Mouse (Mus musculus) left cerebral cortex, adult 2 months (tissue): ENCODE data around the gene Cpne9. TPM values are rescaled to one million over a fixed set of nuclear protein-coding genes. Genes with fewer than 3 reads are reported as not detected.

Experiments used
- DNase-seq, 2 experiments: peaks; one replicate each; pipeline ENCODE4 v3.0.0; 2021 to 2022; ENCODE audit warnings: low spot score in 2 of 2, mixed read lengths in 1 of 2; ENCODE audit errors: extremely low spot score in 1 of 2
- H3K27ac ChIP-seq: fragments of 200-600 bp; 2 replicates; pipeline ENCODE4 v1.8.1; 2022
- H3K4me3 ChIP-seq: fragments of 200-600 bp; 2 replicates; pipeline ENCODE4 v1.8.1; 2022
- CTCF ChIP-seq: fragments of 200-600 bp; IDR thresholded peaks from 2 replicates; pipeline ENCODE4 v1.8.1; 2022; ENCODE audit warnings: antibody characterized with exemption, mild to moderate bottlenecking, moderate library complexity
- intact Hi-C: fragments of 180-260 bp; cut with DNase I; formaldehyde crosslinking; loops from one replicate; pipeline ENCODE4 v1.15.1; 2025
- total RNA-seq, 2 experiments: library from RNA; stranded (reverse); gene quantifications; 2 replicates each; pipeline ENCODE4 v1.2.3; 2021

Cpne9 gene
- total RNA-seq, 2 experiments from 2014 or later = 75.7 to 80.5 TPM

GRCm38 (mm10) chr6:113292938-113293337 is 10.8 kb downstream of the Cpne9 start:
- intact Hi-C loops = no loop called here
- no peak for TF ChIP-seq CTCF
- no peak for DNase-seq
- Histone ChIP-seq H3K27ac (no peak overlapping the region), H3K4me3 (no peak overlapping the region)

- H3K27ac ChIP-seq = no peak overlapping the region
- TF ChIP-seq CTCF = no peak
- intact Hi-C loops = no loop called here
- no peak overlapping the region for H3K4me3 ChIP-seq
- no peak for DNase-seq
These were observed 13.9 kb downstream of the Cpne9 start for GRCm38 (mm10) chr6:113296046-113296445.

DNA sequence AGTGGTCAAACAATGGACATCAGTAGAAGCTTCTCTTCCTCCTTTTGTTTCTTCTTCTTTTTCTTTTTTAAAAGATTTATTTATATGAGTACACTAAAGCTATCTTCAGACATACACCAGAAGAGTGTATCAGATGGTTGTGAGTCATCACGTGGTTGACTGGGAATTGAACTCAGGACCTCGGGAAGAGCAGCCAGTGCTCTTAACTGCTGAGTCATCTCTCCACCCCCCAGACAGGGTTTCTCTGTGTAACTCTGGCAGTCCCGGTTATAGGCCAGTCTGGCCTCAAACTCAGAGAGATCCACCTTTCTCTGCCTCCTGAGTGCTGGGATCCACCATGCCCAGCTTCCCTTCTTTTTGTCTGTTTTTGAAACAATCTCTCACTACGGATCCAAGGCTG is 14.5 kb downstream of the Cpne9 start:
- no peak for DNase-seq
- intact Hi-C loops = no loop called here
- H3K27ac ChIP-seq = no peak overlapping the region
- H3K4me3 ChIP-seq = no peak overlapping the region
- TF ChIP-seq CTCF = no peak

- no peak for DNase-seq
- no peak overlapping the region for H3K27ac ChIP-seq
- intact Hi-C loops = loop anchor here (5.0 kb wide), 2 partner anchors 129 to 599 kb away; no protein-coding TSS in a partner anchor
- H3K4me3 ChIP-seq = no peak overlapping the region
- TF ChIP-seq CTCF = no peak
These were observed 19.2 kb downstream of the Cpne9 start for GRCm38 (mm10) chr6:113301350-113301749.

- peak; percentile 60 for TF ChIP-seq CTCF
- H3K27ac ChIP-seq = no peak overlapping the region
- intact Hi-C loops = loop anchor here (5.0 kb wide), 2 partner anchors 130 to 600 kb away; no protein-coding TSS in a partner anchor
- DNase-seq = no peak
- H3K4me3 ChIP-seq = no peak overlapping the region
These were observed 20.2 kb downstream of the Cpne9 start for GRCm38 (mm10) chr6:113302258-113302657.

- peak overlapping the region; percentile 93 for H3K4me3 ChIP-seq
- TF ChIP-seq CTCF = no peak
- H3K27ac ChIP-seq = peak overlapping the region; percentile 100
- DNase-seq = peak; percentile 98 to 100
- intact Hi-C loops = loop anchor here (1.0 to 5.0 kb wide), 4 partner anchors 69 to 259 kb away; partner anchors contain the start of genes Creld1, Mtmr14, Setd5 and Thumpd3
These were observed 24.3 kb downstream of the Cpne9 start for GRCm38 (mm10) chr6:113306322-113306985.

GRCm38 (mm10) chr6:113306986-113307349 is 24.9 kb downstream of the Cpne9 start, which contains the start of gene Brpf1:
Gene Brpf1, plus strand, starts transcription at chr6:113307137.
- intact Hi-C loops = loop anchor here (1.0 to 5.0 kb wide), 4 partner anchors 70 to 260 kb away; partner anchors contain the start of genes Creld1, Mtmr14, Setd5 and Thumpd3
- H3K27ac ChIP-seq = peak within 1 kb of the TSS; percentile 100
- peak within 1 kb of the TSS; percentile 93 for H3K4me3 ChIP-seq
- no peak; the same call in none of the 2 replicates for TF ChIP-seq CTCF
- DNase-seq = no peak

DNA sequence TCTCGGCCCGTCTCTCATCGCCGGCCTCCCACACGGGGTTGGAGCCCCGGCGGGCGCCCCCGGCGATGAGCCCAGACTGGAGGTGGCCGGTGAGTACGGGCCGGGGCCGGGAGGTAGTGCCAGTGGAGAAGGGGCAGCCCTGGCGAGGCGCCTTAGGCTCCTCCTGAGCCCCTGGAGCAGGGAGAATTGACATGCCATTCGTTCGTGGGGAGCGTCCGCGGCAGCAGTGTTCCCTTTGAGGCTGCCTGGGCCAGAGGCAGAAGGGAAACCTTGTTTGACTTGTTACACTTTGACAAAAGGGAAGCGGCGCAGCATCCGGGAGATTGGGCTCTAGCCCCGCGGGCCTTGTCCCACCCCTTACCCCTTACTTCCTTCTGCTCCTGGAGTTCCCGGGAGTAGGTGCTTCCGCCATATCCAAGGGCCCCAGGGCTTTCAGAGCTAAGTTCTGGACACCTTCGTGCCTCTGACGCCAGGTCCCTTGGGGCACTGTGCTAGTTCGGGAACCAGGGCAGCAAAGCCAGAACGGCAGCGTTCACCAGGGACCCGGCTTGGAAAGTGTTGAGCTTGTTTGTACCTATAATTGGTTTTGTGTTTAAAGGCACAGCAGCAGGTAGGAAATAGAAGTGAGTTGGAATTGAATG is 25.5 kb downstream of the Cpne9 start:
- no peak for TF ChIP-seq CTCF
- intact Hi-C loops = loop anchor here (5.0 kb wide), 2 partner anchors 70 to 260 kb away; partner anchors contain the start of genes Mtmr14 and Thumpd3

DNA sequence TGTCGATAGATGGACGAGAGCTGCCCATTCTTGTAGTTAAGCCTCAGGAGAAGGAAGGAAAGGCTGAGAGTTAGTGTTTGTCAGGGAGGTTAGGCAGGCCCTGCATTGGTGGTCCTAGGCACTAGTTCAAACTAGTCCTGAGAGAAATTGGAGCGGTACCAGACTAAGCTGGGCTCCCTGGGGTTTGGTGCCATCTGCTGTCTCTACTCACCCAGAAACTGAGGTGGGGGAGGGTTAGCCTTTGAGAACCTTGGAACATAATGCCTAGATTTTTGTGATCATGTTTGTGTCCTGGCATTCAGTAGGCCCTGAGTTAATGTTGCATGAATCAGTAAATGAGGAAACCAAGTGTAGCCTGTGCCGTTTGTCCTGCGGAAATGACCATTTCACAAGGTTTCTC is 26.0 kb downstream of the Cpne9 start:
- Histone ChIP-seq H3K4me3 (peak overlapping the region; percentile 93), H3K27ac (no peak overlapping the region)
- TF ChIP-seq CTCF = peak; percentile 41
- no peak for DNase-seq
- intact Hi-C loops = loop anchor here (5.0 kb wide), 2 partner anchors 71 to 261 kb away; partner anchors contain the start of genes Mtmr14 and Thumpd3

More for the DNA sequence above, 25.5 kb downstream of the Cpne9 start:
- Histone ChIP-seq H3K27ac (peak overlapping the region; percentile 100), H3K4me3 (peak overlapping the region; percentile 93)
- DNase-seq = peak in 1 of 2 experiments; percentile 29

- Histone ChIP-seq H3K4me3 (no peak overlapping the region), H3K27ac (no peak overlapping the region)
- no peak for TF ChIP-seq CTCF
- intact Hi-C loops = no loop called here
- DNase-seq = no peak
These were observed 33.9 kb downstream of the Cpne9 start for GRCm38 (mm10) chr6:113315972-113316371.

DNA sequence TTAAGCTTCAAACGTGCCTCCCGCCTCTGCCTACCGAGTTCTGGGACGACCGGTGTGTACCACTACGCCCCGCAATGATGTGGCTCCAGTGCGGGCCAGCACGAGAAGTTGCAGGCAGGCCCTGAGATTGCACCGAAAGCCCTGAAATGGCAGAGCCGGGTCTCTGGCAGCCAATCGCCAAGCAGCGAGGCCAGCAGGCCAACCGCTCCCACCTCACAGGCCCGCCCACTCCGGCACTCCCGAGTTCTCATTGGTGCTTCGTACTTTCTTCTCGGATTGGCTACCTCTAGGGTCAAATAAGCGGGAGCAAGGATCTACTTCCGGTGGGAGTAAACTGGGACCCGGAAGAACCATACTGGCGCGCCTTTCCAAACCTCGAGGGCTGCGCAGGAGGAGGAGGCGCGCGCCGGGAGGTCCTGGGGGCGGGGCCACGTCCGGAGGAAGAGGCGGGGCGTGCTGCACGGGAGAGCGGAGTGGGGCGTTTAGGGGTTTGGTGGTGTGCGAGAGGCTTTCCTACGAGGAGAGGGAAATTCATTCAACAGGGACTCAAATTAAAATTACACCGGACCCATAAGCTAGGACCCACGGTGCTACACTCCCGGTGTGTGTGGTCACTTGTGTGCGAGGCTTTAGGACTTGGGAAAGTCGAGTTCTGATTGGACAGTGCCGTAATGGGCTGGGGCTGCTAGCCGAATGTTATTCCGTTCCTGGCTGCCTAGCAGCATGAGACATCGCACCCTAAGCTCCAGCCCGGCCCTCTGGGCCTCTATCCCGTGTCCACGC is 44.6 kb downstream of the Cpne9 start, which contains the start of gene Ogg1:
Gene Ogg1, plus strand, starts transcription at position 440 of the 783 bp plus-strand sequence.
- DNase-seq = peak; percentile 96 to 98
- intact Hi-C loops = no loop called here
- peak within 1 kb of the TSS; percentile 74 for H3K4me3 ChIP-seq
- TF ChIP-seq CTCF = no peak
- H3K27ac ChIP-seq = peak within 1 kb of the TSS; percentile 92
